Mouse (Mus musculus) left cerebral cortex, postnatal 36 days (tissue): Measurements from ENCODE around the gene Myl7. TPM values are rescaled to one million over a fixed set of nuclear protein-coding genes. Genes with fewer than 3 reads are reported as not detected.
A peak's percentile ranks its signal among the peaks of the same experiment; 100 is the strongest.
"Not testable (repeated sequence)": the region's sequence is repeated elsewhere in the genome, so short reads cannot be mapped to it uniquely, and the experiment has no call there.

Source experiments
- DNase-seq, 2 experiments: peaks; one replicate each; pipeline ENCODE4 v3.0.0; 2021 to 2022; ENCODE audit warnings: low spot score in 2 of 2, mixed read lengths in 1 of 2
- intact Hi-C: fragments of 180-260 bp; cut with DNase I; formaldehyde crosslinking; loops from one replicate; pipeline ENCODE4 v1.15.1; 2025
- total RNA-seq, 2 experiments: library from RNA; stranded (reverse); gene quantifications; 2 replicates each; pipeline ENCODE4 v1.2.3; 2021

Gene Myl7
- total RNA-seq, 2 experiments from 2014 or later, result not detected

DNA sequence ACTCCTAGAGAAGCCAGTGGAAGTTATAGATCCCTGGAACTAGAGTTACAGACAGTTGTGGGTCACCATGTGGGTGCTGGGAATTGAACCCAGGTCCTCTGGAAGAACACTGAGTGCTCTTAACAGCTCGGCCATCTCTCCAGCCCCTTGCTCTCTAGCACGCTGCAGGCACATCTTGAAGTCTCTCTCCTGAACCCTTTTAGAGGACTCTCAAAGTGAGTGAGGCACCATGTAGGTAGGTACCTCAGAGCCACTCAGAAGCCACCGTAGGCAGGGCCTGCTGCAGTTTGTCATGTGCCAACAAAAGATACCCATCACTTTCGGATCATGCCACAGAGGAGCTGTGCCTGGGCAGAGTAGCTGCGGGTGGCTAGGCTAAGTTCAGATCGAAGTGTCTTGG is 6.3 kb upstream of the Myl7 start:
- intact Hi-C loops, result no loop called here
- DNase-seq, result no peak

DNA sequence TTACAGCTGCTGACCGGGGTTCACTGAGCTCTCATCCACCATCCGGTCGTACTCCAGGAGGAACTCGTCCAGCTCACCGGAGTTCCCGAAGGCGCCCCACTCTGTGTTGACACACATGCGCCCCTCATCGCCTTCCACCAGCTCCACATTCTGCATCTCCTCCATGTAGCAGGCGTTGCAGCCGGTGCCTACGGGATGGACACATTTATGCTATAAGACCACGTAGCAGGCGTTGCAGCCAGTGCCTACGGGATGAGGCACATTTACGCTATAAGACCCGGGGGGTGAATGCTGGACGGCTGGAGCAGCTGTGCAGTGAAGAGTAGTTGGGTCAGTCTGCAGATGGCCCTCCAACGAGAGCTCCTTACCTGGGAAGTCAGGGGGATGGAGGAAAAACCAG is 5.8 kb upstream of the Myl7 start:
- no peak for DNase-seq
- intact Hi-C loops, result no loop called here

DNA sequence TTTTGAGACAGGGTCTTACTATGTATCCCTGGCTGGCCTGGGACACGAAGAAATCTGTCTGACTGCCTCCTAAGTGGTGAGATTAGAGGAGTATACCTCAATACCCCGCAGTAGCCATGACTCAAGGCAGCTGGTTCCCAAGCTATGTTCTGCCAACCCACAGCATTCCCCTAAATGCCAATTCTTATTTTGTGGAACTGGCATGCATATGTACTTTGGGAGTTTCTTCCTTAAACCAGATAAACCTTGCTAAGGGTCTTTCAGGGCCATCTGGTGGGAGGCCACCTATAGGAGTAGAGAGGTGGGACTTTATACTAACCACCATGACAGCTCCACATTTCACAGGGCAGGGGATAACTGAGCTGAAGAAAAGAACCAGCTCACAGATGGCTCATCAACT is 5.3 kb upstream of the Myl7 start:
- intact Hi-C loops, result no loop called here
- no peak for DNase-seq

DNA sequence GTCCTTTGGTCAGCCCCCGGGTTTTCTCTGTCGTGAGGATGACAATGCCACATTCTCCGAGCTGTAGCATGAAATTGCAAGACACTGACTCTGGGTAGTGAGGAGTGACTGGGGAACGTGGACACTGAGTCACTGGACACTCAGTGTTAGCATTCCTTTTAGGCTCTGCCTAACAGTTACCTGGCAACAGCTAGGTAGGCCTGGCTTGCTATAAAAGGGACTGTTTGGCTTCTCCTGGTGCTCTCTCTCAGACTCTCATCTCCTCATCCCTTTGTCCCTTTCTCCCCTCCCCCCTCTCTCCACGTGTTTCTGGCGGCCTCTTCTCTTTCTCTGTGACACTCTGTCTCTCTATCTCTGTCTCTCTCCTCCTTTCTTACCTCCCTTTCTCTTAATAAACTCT is 3.8 kb upstream of the Myl7 start:
- intact Hi-C loops, result no loop called here

DNA sequence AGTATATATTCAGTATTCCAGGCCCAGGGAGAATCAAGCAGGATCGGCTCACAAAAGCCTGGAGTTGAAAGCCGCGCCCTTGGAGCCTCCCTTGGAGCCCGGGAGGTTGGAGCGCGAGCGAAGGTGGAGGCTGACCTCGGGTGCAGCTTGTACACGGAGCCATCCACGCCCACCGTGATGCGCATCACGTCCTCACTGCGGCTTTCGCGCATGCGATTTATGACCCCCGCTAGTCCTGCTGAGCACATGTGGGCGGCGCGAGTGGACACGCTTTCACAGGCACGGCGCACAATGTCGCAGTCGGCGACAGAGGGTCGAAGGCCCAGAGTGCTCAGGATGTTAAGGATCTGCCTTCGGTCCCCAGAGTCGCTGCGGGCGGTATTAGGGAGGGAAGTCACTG is 3.4 kb upstream of the Myl7 start:
- DNase-seq, result peak; percentile 47 to 55
- intact Hi-C loops, result no loop called here

More for the DNA sequence above, 3.8 kb upstream of the Myl7 start:
- no peak for DNase-seq

DNA sequence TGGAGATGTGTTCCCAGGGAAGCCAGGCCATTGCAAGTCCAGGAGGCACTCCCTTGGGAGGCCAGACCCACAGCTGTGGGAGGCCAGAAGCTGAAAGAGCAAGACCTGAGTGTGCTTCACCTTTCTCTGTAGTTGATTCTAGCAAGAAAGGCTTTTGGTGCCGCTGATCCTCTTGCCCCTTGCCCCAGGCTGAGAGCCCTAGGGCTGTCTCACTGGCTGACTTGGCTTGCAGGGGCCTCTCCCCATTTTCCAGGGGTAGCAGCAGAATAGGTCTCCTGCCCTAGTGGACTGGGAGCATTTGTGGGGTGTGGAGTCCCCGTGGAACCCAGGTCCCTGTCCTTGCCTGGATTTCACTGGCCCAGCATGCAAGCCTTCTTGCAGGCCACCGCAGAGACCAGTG is 2.7 kb upstream of the Myl7 start:
- no peak for DNase-seq
- intact Hi-C loops, result no loop called here

DNA sequence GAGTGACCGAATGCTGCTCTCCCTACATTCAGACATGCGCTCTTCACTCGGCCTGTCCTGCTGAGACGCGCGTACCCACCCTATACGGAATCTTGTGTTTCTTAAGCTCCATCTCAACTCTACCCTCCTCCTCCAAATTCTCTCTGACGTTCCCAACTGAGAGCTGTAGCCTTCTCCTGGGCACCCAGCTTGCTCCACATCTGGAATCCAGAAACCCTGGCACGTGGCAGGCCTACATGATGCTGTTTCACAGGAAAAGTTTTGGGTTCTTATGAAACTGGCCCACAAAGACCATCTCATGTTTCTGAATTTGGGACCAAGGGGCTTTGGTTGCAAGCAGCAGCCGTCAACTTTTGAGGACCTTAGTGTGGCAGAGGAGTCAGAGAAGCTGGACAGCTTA is 704 bp upstream of the Myl7 start:
- intact Hi-C loops, result no loop called here
- DNase-seq, result no peak

DNA sequence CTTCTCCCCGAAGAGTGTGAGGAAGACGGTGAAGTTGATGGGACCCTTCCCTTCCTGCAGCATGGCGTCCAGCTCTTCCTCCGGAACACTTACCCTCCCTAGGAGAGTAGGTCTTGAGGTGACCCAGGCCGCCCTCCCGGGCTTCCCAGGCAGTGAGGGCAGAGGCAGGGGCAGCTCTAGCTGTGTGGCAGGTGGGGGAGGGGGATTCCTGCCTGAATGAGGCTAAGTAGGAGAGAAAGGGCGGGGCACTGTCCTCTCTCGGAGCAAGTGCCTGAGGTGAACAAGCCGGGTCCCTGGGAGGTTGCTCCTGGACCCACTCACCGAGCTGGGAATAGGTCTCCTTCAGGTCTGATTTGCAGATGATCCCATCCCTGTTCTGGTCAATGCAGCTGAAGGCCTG is 743 bp downstream of the Myl7 start:
- DNase-seq, result no peak
- intact Hi-C loops, result no loop called here

DNA sequence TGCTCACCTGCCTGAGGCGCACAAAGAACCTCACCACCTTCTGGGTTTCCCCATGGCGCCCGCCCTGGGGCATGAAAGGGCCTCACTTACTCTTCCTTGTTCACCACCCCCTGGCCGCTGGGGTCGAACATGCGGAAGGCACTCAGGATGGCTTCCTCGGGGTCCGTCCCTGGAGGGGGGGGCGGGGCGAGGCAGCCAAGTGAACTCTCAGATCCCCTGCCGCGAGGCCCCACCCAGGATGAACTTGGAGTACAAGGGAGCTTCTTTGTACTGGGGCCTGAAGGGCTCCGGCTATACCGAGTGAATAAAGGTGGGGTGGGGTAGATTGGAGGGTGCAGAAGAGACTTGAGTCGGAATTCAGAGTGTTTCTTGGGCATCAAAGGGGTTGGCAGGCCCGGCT is 1.4 kb downstream of the Myl7 start:
- intact Hi-C loops, result no loop called here
- DNase-seq, result no peak

DNA sequence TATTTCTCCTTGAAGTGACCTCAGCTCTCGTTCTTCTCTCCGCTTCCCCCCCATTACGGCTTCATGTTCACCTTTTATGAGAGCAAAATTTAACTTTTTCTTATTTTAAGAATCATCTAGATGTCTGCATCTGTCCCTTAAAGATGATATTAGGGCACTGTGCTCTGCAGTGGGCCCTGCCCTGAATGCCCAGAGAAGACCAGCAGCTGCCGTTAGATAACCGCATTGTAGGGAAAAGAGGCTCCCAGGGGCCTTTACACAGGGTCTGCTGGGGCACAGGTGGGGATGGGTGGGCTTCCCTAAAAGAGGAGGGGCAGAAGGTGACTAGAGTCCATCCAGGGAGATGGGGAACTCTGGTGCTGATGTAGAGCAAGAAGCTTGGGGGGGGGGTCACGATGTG is 4.8 kb downstream of the Myl7 start:
- intact Hi-C loops, result no loop called here
- no peak for DNase-seq

DNA sequence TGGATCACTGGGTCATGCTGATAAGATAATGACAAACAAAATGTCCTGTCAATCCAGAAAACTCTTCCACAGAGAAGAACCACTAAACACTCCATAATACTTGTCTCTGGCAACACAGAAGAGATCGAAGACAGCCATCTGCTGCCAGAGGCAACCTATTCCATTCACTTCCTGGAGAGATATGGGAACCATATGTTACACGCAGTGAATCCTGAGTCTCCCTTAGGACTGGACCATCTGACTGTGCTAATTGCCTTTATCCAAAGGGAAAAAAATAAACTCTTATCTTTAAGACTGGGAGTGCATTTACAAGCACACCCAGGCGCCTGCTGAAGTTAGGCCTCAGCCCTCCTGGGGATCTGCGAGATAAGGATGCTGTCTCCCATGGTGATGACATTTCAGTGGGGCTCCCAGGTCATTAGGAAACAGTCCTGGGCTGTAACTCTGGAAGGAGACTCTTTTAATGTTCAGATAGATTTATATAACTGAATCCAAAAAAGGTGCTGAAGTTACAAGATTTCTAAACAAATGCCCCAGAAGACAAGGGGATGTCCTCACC is 5.7 kb downstream of the Myl7 start:
- intact Hi-C loops, result no loop called here
- DNase-seq, result no peak

DNA sequence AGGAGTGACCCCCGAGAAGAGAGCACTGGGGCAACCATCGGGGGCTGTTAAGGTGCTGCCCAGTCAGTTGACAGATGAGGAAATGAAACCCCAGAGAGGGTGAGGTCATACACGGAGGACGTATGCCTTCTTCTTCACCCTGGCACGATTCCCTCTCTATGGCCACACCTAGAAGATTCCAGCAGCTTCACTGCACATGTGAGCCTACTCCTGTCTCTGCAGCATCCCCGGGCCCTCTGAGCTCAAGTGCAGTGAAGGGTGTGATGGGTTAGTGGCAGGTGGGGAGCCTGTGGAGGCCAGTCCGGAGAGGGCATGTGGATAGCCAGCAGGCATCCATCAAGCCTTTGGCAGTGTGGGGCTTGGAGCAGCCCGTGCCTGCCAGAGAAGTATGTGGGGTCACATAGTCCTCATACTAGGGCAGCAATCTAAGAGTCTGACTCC is 6.4 kb downstream of the Myl7 start:
- intact Hi-C loops, result no loop called here
- DNase-seq, result no peak

DNA sequence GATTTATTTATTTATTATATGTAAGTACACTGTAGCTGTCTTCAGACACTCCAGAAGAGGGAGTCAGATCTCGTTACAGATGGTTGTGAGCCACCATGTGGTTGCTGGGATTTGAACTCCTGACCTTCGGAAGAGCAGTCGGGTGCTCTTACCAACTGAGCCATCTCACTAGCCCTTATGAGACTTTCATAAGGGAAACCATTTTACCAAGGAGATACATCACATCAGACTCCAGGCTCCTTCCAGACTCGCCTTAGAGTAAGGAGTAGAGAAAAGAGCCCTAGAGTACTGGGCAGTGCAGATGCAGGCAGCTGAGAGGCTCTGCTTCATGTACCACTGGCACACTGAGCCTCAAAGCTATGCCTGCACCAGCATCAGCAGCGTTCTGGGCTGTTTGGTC is 10.0 kb downstream of the Myl7 start:
- intact Hi-C loops, DNase-seq: not testable (repeated sequence)

DNA sequence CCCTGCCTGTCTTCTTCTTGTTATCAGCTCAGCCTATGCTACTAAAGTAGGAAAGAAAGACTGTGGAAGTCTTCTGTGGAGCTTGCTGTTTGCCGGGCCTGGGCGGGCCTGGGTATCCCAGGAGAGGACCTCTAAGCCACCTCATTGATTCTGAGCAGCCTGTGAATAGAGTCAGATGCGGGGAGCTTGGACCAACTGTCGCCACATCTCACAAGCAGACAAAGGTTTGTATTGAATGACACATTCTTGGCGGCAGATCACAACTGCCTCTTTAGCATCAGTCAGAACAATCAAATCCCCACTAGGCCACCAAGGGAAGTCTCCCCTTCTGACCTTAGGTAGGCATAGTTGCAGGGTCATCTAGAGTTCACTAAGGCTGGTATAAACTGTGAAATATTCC is 11.3 kb downstream of the Myl7 start:
- no peak for DNase-seq
- intact Hi-C loops, result no loop called here

DNA sequence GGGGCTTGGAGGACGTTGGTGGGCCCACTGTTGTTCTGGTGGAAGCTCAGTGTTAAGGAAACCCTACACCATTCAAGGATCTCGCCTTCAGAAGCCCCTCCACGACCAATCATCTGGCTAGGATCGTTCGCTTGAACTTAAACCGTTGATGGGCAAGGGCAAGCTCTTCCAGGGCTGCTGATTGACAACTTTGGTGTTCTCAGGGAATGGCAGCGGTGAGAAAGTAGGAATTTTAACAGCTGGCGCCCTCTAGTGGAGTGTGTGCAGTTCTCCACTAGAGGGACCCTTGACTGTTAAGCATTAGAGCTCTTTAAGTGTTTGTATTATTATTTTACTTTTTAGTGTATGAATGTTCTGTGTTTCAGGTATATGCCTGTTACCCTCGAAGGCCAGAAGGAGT is 12.4 kb downstream of the Myl7 start:
- intact Hi-C loops, result no loop called here
- peak; percentile 26 to 50 for DNase-seq

DNA sequence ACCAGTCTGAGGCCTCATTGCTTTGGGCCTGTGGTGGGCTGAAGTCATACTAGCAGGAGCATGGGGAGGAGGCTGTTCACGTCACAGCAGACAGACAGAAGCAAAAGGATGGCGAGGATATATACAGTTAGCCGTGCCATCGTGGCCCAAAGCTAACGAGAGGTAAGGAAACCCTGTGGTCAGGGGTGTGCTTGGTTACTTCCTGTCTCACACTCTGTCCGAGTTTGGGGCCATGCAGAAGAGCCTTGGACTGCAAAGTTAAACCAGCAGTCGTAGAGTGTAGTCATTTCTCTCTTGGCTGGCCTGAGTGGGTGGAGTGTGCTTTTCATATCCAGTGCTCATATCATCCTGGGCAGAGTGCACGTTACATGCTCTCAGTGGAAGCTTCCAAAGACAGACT is 16.1 kb downstream of the Myl7 start:
- intact Hi-C loops, result no loop called here
- DNase-seq, result no peak

DNA sequence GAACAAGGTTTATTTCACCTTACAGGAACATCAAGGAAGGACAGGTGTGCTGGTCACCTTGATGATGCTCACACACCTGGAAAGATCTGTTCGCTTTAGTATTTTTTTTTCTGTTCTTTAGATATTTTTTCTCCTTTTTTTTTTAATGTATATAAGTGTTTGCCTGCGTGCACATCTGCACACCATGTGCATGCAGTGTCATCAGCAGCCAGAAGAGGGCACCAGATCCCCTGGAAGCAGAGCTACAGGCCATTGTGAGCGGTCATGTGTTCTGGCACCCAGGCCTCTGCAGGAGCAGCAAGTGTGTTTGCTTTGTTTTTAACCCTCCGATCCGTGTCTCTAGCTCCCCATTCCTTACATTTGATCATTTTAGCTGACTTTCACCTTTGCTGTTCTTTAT is 18.7 kb downstream of the Myl7 start:
- DNase-seq, result no peak
- intact Hi-C loops, result loop anchor here (2.0 to 5.0 kb wide), 3 partner anchors 43 to 93 kb away; partner anchors contain the start of genes Dbnl, Polm and Ykt6

DNA sequence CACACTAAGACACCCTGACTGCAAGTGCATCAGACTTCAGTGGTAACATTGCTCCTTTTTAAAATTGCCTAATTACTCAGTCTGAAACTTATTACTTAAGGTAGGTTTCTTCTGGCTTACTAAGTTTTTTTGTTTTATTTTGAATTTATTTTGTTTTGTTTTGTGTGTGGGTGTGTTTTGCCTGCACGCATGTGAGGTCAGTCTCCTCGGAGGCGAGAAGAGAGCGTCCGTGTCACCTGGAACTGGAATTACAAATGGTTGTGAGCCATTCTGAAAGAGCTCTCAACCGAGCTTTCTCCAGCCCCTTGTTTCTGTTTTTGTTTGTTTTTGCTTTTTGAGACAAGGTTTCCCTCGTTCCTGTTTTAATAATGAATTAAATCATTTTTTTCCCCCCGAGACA is 19.9 kb downstream of the Myl7 start:
- intact Hi-C loops, result loop anchor here (2.0 to 5.0 kb wide), 3 partner anchors 41 to 91 kb away; partner anchors contain the start of genes Dbnl, Polm and Ykt6
- no peak for DNase-seq

DNA sequence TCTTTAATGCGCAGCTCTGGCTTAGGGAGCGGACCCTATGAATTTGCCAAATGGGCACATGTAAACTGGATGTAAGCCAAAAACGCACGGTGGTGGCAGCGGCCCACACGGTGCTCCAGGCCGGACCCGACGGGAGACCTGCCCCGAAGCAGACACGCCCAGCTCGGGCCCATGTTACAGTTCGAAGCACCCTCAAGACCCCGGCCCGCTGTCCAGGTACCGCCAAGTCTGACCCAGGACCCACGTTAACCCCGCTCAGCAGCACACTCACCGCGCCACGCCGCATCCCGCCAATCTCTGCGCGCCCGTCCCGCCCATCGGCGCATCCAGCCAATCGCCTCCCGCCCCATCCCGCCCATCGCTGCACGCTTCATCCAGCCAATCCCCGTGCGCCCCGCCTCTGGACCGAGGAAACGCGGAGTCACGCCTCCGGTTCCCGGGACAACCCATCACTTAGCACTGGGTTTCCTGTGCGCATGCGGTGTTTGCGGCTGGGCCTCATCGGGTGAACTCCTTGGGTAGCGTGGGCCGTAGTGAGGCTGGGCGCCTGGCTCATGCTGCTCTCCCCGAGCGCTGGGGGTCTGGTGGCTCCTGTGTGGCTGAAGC is 20.6 kb downstream of the Myl7 start, which contains the start of gene Pold2:
Gene Pold2, minus strand, starts transcription at position 372 of the 606 bp plus-strand sequence.
- intact Hi-C loops, result loop anchor here (2.0 to 5.0 kb wide), 3 partner anchors 41 to 91 kb away; partner anchors contain the start of genes Dbnl, Polm and Ykt6
- DNase-seq, result peak; percentile 97 to 98

DNA sequence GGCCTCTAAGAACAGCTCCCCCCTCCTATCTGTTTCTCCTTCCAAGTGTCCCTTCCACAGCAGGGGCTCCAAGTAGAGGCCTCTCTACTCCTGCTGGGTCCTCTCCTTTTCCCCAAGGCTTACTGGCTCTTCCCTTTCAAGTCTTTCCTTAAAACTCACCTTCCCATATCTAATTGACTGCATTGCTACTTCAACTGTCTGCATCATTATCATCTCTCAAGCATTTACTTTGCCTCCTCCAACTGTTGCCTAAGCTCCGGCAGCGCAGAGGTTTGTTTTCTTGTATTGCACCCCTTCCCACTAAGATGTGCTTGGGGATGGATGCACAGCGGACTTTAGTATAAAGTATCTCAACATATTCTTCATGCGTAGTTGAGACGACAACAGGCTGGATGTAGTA is 21.2 kb downstream of the Myl7 start:
- DNase-seq, result no peak
- intact Hi-C loops, result loop anchor here (5.0 kb wide), 2 partner anchors 40 to 90 kb away; partner anchors contain the start of genes Dbnl and Polm

DNA sequence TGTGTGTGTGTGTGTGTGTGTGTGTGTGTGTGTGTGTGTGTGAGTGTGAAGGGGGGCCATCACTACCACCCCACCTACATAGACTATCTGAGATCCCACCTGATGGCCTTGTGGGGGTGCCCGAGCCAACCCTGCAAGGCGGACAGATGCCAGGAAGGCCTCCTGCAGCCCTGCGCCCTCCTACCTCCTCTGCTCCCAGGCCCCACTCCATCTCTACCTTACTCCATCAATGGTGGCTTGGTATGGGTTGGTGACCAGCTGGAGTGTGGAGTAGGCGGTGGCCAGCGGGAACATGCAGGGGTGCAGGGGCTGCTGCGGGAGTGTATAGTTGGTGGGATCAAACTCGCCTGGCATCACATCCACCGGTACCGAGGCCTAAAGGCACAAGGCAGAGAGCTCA is 25.4 kb downstream of the Myl7 start:
- DNase-seq, result no peak

DNA sequence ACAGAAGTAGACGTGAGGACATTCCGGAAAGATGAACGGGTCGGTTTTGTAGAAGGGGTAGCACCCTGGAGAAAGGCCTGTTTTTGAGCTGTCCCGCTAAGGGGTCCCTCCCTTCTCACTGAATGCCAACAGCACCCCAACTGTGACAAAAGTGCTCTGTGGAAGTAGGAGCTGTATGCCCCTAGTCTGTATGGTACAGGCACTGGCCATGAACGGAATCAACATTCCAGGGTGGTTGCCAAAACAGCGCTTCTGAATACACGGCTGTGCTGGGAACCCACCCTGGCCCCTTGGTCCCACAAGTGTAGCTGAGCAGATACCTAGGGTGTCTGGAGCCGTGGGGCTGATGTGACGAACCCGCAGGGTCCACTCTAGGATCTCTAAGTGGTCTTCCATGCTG is 25.9 kb downstream of the Myl7 start:
- no peak for DNase-seq
- intact Hi-C loops, result no loop called here

More for the DNA sequence above, 25.4 kb downstream of the Myl7 start:
- intact Hi-C loops, result no loop called here
